Mouse (Mus musculus) megakaryocyte, embryonic 14.5 days (primary cell): ENCODE data around the gene Igsf11.

Source experiments
- FLI1 ChIP-seq: IDR thresholded peaks from 2 replicates; pipeline ENCODE4 v1.6.1; 2012; ENCODE audit warnings: low read length, inconsistent platforms, mixed read lengths
- GATA1 ChIP-seq: IDR thresholded peaks from 3 replicates; pipeline ENCODE4 v1.6.1; 2012; ENCODE audit warnings: mixed read lengths, low read length, inconsistent platforms, borderline replicate concordance

GRCm38 (mm10) chr16:38993711-38994110, 101.2 kb downstream of the Igsf11 start:
- no peak for TF ChIP-seq FLI1
- TF ChIP-seq GATA1, result no peak
